Mouse (Mus musculus): Measurements from ENCODE around the gene Kif18b.

DNA sequence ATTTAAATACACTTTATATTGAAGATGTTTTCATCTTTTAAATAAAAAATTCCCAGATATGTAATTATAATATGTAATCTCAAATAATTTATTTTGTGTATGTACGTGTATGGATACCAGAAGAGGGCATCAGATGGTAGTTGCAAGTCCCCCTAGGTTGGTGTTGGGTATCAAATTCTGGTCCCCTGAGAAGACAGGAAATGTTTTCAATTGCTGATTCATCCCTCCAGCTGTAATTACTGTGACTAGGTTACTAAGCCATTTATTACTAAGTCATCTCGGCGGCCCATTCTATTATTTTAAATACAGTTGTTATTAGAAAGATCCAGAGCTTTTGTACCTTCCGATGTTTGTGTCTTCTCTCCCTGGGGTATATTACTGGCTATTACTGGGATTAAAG is 6.8 kb downstream of the Kif18b start:
- no peak for TF ChIP-seq MAX (IDR thresholded peaks at IDR 0.05; ENCODE audit: low read depth)
- no peak for TF ChIP-seq POLR2A (IDR thresholded peaks at IDR 0.05; ENCODE audit: insufficient read length, low read depth)
- TF ChIP-seq E2F4 (IDR thresholded peaks at IDR 0.05; ENCODE audit: insufficient read depth): no peak
- TF ChIP-seq SRF (IDR thresholded peaks at IDR 0.05; ENCODE audit: control insufficient read depth, insufficient read length, low read depth): no peak
- no peak for TF ChIP-seq POLR2AphosphoS2 (IDR thresholded peaks at IDR 0.05; ENCODE audit: insufficient read length, low read depth)
